Mouse (Mus musculus) midbrain, embryonic 11.5 days (tissue): ENCODE measurements around the gene Sec16b. TPM values are rescaled to one million over a fixed set of nuclear protein-coding genes. Genes with fewer than 3 reads are reported as not detected.

Experiments used
- ATAC-seq: fragments of 200-750 bp; cut with Nextera tagmentation; 2 replicates; pipeline ENCODE4 v1.8.0; 2017; ENCODE audit warnings: moderate TSS enrichment, moderate library complexity; ENCODE audit not compliant: low FRiP score
- DNase-seq: peaks from one replicate; pipeline ENCODE4 v3.0.0; 2015; ENCODE audit warnings: low spot score; ENCODE audit errors: missing footprints
- H3K27ac ChIP-seq: fragments of 300-500 bp; sonication (generic); 2 replicates; pipeline ENCODE4 v1.5.1; 2014; ENCODE audit warnings: low read depth, low read length
- H3K27me3 ChIP-seq: fragments of 300-500 bp; sonication (generic); 2 replicates; pipeline ENCODE4 v1.6.1; 2014; ENCODE audit warnings: mild to moderate bottlenecking, low read length, moderate library complexity, mixed read lengths; ENCODE audit not compliant: control insufficient read depth, insufficient read depth
- H3K36me3 ChIP-seq: fragments of 300-500 bp; sonication (generic); 2 replicates; pipeline ENCODE4 v1.6.1; 2014; ENCODE audit warnings: mild to moderate bottlenecking, low read length, moderate library complexity, mixed read lengths; ENCODE audit not compliant: control insufficient read depth, insufficient read depth
- H3K4me1 ChIP-seq: fragments of 300-500 bp; sonication (generic); 2 replicates; pipeline ENCODE4 v1.6.1; 2014; ENCODE audit warnings: low read length; ENCODE audit not compliant: control insufficient read depth, insufficient read depth
- H3K4me2 ChIP-seq: fragments of 300-500 bp; sonication (generic); 2 replicates; pipeline ENCODE4 v1.6.1; 2014; ENCODE audit warnings: mild to moderate bottlenecking, moderate library complexity
- H3K4me3 ChIP-seq: fragments of 300-500 bp; sonication (generic); 2 replicates; pipeline ENCODE4 v1.5.1; 2014; ENCODE audit warnings: low read depth, low read length
- H3K9ac ChIP-seq: fragments of 300-500 bp; sonication (generic); 2 replicates; pipeline ENCODE4 v1.6.1; 2014; ENCODE audit warnings: low read length
- H3K9me3 ChIP-seq: fragments of 300-500 bp; sonication (generic); 2 replicates; pipeline ENCODE4 v1.6.1; 2016; ENCODE audit warnings: low read length; ENCODE audit not compliant: control insufficient read depth
- WGBS: fragments of 180-500 bp; shearing (Covaris S2); extraction: QIAGEN DNeasy Blood & Tissue Kit; methylation state at CpG from one replicate; pipeline ENCODE4 v1.1.7; 2014; 5-methylcytosine and 5-hydroxymethylcytosine counted together
- polyA plus RNA-seq: library from polyadenylated mRNA; unstranded; fragments of >200 nt; fragmentation: Nextera tagmentation; extraction: Ambion mirVana; gene quantifications from 2 replicates; pipeline ENCODE4 v1.2.1, GENCODE M21; 2014

Sec16b gene
- polyA plus RNA-seq: 0.55 and 0.80 TPM in 2 replicates

DNA sequence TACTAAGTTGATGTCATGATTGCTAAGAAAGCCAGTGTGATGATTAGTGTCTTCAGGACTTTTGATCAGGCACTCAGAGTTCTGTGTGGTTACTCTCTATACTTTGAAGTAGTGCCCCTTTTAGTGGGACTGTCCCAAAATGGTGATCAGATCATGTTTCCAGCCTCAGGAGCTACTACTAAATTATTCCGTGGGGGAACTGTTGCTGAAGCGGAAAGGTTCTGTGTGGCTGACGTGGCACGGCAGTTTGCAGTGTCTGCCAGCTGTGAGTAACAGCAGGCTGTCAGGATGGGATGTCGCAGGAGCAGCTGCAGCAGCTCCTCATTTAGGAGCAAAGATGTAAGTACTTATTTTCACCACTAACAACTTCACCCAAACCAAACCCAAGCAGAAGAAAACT, at the start of gene Sec16b:
Sec16b (plus strand) TSS at position 207 of the 400 bp plus-strand sequence.
- DNase-seq: peak; percentile 86
- ATAC-seq: no peak
- H3K4me1 ChIP-seq: no peaks in the 10 kb centered on the region; the same call in 1 of the 2 replicates
- no peak within 1 kb of the TSS for H3K9ac ChIP-seq
- no peaks in the 10 kb centered on the region for H3K27me3 ChIP-seq
- no peak within 1 kb of the TSS for H3K4me2 ChIP-seq
- H3K4me3 ChIP-seq: no peak within 1 kb of the TSS
- no peak within 1 kb of the TSS for H3K27ac ChIP-seq
- 42% methylated on average over 5 of the region's 5 CpGs for WGBS
- no peaks in the 10 kb centered on the region for H3K9me3 ChIP-seq
- H3K36me3 ChIP-seq: no peaks in the 10 kb centered on the region

- Histone ChIP-seq H3K27me3 (no peaks in the 10 kb centered on the region; the same call in 1 of the 2 replicates), H3K4me2 (peak overlapping the region; percentile 37; the same call in 1 of the 2 replicates), H3K4me3 (no peak overlapping the region), H3K36me3 (no peaks in the 10 kb centered on the region), H3K9ac (no peak overlapping the region), H3K4me1 (peaks cover 18% of the 10 kb centered on the region), H3K9me3 (no peaks in the 10 kb centered on the region), H3K27ac (peak overlapping the region; percentile 37; the same call in 1 of the 2 replicates)
- ATAC-seq: no peak
- no peak for DNase-seq
- 51% methylated on average over 3 of the region's 3 CpGs for WGBS
These were observed 48.7 kb upstream of the Sec16b start for GRCm38 (mm10) chr1:157457789-157458188.

- Histone ChIP-seq H3K27me3 (no peaks in the 10 kb centered on the region; the same call in 1 of the 2 replicates), H3K4me2 (peak within 1 kb of the TSS; percentile 37), H3K4me3 (peak within 1 kb of the TSS; percentile 12), H3K27ac (peak within 1 kb of the TSS; percentile 37), H3K4me1 (peaks cover 12% of the 10 kb centered on the region), H3K36me3 (no peaks in the 10 kb centered on the region), H3K9me3 (no peaks in the 10 kb centered on the region), H3K9ac (0 out of 2 replicates have a peak within 1 kb of the TSS, but pooled peaks have one; percentile 2)
- peak; percentile 90 for ATAC-seq
- 2% methylated on average over 27 of the region's 29 CpGs for WGBS
- DNase-seq: peak; percentile 97
These were observed 47.9 kb upstream of the Sec16b start, which contains the start of gene Cryzl2 for GRCm38 (mm10) chr1:157458421-157459208. Cryzl2 (plus strand) TSS chr1:157458577.

GRCm38 (mm10) chr1:157459904-157460303, 46.6 kb upstream of the Sec16b start:
- Histone ChIP-seq H3K9ac (no peak overlapping the region), H3K9me3 (no peaks in the 10 kb centered on the region), H3K4me3 (no peak overlapping the region), H3K4me1 (peaks cover 12% of the 10 kb centered on the region), H3K36me3 (no peaks in the 10 kb centered on the region), H3K27ac (no peak overlapping the region), H3K27me3 (no peaks in the 10 kb centered on the region), H3K4me2 (no peak overlapping the region)
- WGBS: 92% methylated on average over 5 of the region's 5 CpGs
- DNase-seq (no peak), ATAC-seq (no peak)

DNA sequence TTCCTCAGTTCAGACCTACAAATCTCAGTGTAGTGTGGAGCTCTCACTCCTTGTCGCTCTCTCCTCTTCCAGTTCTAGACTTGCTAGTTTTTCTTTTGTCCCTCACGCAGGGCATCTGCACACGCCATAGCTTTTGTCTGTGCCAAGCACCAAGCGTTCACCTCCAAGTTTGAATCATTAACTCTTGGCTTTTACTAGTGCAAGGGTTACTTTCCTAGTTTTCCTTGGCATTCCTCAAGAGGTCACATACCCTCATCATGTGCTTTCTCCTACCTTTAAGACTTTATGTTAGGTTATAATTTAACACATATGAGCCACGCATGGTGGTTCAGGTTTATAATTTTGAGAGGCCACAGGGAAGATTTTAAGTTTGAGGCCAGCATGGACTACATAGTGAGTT, 45.3 kb upstream of the Sec16b start:
- Histone ChIP-seq H3K9me3 (no peaks in the 10 kb centered on the region), H3K4me1 (peaks cover 12% of the 10 kb centered on the region), H3K27ac (no peak overlapping the region), H3K9ac (no peak overlapping the region), H3K4me3 (no peak overlapping the region), H3K36me3 (no peaks in the 10 kb centered on the region), H3K4me2 (no peak overlapping the region), H3K27me3 (no peaks in the 10 kb centered on the region)
- ATAC-seq (no peak), DNase-seq (no peak)
- over 99% methylated on average over 5 of the region's 5 CpGs for whole genome bisulfite sequencing

DNA sequence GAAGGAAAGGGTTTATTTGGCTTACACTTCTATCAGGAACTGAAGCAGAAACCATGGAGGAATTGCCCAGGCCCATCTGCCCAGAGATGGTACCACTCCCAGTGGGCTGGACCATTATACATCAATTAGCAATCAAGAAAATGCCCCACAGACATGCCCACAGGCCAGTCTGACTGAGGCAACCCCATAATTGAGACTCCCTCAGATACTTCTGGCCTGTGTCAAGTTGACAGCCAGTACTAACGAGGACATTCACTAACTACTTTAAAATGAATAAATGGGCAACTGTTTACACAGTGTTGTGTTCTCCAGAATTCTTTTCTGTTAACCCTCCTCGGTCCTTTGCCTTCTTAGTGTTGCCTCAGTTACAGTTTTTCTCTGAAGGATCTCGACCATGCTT, 44.2 kb upstream of the Sec16b start:
- no peak overlapping the region for H3K4me3 ChIP-seq
- no peak for ATAC-seq
- H3K36me3 ChIP-seq: no peaks in the 10 kb centered on the region
- no peak overlapping the region for H3K27ac ChIP-seq
- no peak overlapping the region for H3K9ac ChIP-seq
- DNase-seq: no peak
- peaks cover 12% of the 10 kb centered on the region for H3K4me1 ChIP-seq
- no peaks in the 10 kb centered on the region for H3K9me3 ChIP-seq
- 77% methylated on average over 3 of the region's 3 CpGs for WGBS
- H3K4me2 ChIP-seq: no peak overlapping the region
- H3K27me3 ChIP-seq: no peaks in the 10 kb centered on the region

- Histone ChIP-seq H3K27ac (no peak overlapping the region), H3K4me2 (no peak overlapping the region), H3K36me3 (no peaks in the 10 kb centered on the region), H3K9ac (no peak overlapping the region), H3K4me1 (no peaks in the 10 kb centered on the region), H3K27me3 (no peaks in the 10 kb centered on the region), H3K4me3 (no peak overlapping the region), H3K9me3 (no peaks in the 10 kb centered on the region)
- ATAC-seq: no peak
- peak; percentile 92 for DNase-seq
- WGBS: 89% methylated on average over 3 of the region's 3 CpGs
These were observed 41.3 kb upstream of the Sec16b start for GRCm38 (mm10) chr1:157465194-157465593.

- ATAC-seq (no peak), DNase-seq (no peak)
- 93% methylated on average over 8 of the region's 8 CpGs for WGBS
- Histone ChIP-seq H3K4me2 (no peak overlapping the region), H3K4me3 (no peak overlapping the region), H3K9me3 (no peaks in the 10 kb centered on the region), H3K9ac (no peak overlapping the region), H3K27me3 (no peaks in the 10 kb centered on the region), H3K36me3 (no peaks in the 10 kb centered on the region), H3K4me1 (no peaks in the 10 kb centered on the region), H3K27ac (no peak overlapping the region)
These were observed 38.7 kb upstream of the Sec16b start for GRCm38 (mm10) chr1:157467866-157468265.

- no peaks in the 10 kb centered on the region for H3K9me3 ChIP-seq
These were observed 35.7 kb upstream of the Sec16b start for GRCm38 (mm10) chr1:157470761-157471386.

More at GRCm38 (mm10) chr1:157470761-157471386, 35.7 kb upstream of the Sec16b start:
- no peak overlapping the region for H3K4me2 ChIP-seq
- no peak overlapping the region for H3K9ac ChIP-seq
- H3K4me3 ChIP-seq: no peak overlapping the region
- no peak for ATAC-seq
- 91% methylated on average over 9 of the region's 9 CpGs for WGBS
- H3K36me3 ChIP-seq: no peaks in the 10 kb centered on the region
- no peak overlapping the region for H3K27ac ChIP-seq
- no peak for DNase-seq
- H3K27me3 ChIP-seq: no peaks in the 10 kb centered on the region
- H3K4me1 ChIP-seq: no peaks in the 10 kb centered on the region
